Mouse (Mus musculus) lung, postnatal 25 days (tissue): ENCODE measurements around the gene Syce1l.

Experiments used
- DNase-seq: peaks from one replicate; pipeline ENCODE4 v3.0.0; 2022; ENCODE audit warnings: low spot score

Syce1l gene

DNA sequence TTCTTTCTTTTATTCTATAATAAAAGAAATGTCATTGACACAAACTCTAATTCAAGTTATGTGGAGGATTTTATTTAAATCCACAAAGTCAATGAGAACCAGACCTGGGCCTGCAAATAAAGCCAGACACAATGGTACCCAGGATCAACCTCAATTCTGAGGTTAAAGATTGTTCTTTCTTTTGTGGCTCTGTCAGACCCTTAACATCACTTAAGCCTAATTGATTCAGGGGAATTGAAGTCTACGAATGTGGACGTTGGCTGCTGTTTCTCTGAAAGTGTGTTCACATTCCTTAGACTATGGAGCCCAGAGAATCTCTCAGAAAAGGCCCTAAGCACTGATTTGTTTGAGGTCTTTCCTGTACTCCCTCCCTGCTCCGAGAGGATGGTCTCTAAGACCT, 30.3 kb downstream of the Syce1l start:
- no peak for DNase-seq

DNA sequence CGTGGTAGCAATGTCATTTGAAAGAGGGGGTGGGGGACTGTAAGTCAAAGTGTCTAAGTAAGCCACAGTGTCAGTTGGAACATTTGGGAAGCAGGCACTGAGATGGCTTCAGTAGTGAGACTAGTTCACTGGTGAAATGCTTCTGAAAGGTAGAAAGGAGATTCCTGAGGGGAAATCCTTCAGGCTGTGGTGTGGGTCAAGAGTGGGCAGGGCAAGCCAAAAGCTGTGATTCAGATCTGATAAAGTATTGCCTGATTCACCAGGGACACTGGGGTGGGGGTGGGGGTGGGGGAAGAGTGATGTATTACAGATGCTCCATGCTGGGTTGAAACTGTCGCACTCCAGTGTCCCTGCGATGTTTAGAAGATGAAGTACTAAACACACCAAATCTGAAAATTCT, 31.6 kb downstream of the Syce1l start:
- DNase-seq = no peak

DNA sequence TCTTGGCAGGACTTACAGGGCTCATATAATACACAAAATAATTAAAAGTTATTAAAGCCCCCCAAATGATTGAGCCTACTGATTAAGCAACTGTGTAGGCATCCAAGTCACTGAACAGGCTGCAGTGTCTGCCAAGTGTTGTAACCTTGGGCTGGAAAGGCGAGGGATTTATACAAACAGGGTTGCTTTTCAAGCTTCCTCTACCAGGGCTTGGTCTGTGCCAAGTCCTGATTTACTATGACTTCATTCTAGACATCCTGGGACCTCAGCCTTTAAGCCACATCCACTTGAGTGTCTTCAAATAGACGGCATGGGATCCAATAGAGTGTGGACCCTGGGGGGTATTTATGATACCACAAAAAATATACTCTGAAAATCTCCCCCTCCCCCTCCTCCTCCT, 32.3 kb downstream of the Syce1l start:
- no peak for DNase-seq

DNA sequence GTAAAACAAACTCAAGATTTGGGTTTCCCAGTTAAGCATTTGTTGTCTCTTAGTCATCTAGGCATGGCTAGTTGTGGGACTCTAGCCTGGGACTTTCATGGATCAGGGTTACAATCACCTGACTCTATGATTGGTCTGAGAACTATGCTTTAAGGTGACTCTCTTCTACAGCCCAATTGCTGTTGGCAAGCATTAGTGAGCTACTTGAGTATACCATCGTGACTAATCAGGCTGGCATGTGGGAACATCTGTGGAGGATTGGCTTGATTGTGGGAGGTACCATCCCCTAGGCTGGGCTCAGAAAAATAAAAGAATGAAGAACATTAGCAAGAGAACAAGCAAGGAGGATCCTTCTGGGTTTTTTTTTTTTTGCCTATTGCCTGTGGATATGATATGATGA, 33.8 kb downstream of the Syce1l start:
- no peak for DNase-seq

DNA sequence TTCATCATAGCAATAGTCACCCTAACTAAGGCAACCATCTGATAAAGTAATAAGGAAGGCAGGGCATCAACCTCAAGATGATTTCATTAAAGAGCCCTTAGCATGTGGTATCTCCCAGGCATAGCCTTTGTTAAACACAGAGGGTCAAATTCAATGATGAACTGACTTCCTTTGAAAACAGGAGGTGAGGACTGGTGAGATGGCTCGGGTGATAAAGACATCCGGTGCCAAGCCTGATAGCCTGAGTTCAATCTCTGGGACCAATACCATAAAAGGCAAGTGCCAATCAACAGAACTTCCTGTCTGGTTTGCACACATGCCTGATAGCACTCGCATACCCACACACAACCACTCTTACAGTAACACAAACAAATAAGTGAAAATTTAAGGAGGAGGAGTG, 36.3 kb downstream of the Syce1l start:
- DNase-seq = no peak

DNA sequence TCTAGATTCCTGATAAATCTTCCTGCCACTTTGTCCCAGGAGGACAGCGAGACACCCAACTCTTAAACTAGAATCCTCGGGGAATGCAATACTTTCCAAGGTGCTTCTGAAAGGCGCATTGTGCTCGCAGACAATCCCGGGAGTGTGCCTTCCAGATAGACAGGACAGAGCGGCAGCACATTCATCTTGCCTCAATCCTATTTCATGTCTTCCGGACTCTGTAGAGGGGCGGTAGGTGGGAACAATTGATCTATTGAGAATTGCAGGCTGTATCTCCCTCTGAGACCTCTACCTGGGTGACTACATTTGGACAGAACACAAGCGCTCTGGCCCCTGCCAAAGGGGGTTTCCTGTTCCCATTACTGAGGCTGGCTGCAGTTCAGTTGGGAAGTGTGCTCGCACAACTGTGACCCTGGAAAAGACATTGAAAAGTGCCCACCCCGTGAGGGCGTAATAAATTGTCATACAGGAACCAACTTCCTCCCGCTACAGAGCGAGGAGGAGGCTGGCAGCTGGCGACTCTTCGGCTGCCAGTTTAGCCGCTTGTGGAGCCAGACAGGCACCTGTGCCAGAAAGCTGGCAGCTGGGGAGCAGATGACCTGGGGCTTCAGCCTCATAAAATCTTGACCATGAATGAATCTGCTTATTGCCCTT, 45.0 kb downstream of the Syce1l start:
- DNase-seq = peak; percentile 46

DNA sequence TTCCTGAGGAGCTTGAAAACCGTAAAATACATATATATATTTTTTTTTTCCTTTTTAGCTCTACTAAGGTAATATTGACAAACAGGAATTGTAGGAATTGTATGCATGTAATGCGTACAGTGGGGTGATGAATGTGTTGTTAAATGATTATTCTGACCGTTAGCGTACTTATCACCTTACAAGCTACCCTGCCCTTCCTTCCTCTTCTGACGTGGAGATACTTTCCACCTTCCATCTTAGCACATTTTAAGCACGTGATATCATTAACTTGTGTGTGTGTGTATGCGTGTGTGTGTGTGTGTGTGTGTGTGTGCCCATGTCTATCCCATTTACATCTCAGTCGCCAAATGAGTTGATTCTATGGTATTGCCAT, 45.5 kb downstream of the Syce1l start:
- DNase-seq = no peak

DNA sequence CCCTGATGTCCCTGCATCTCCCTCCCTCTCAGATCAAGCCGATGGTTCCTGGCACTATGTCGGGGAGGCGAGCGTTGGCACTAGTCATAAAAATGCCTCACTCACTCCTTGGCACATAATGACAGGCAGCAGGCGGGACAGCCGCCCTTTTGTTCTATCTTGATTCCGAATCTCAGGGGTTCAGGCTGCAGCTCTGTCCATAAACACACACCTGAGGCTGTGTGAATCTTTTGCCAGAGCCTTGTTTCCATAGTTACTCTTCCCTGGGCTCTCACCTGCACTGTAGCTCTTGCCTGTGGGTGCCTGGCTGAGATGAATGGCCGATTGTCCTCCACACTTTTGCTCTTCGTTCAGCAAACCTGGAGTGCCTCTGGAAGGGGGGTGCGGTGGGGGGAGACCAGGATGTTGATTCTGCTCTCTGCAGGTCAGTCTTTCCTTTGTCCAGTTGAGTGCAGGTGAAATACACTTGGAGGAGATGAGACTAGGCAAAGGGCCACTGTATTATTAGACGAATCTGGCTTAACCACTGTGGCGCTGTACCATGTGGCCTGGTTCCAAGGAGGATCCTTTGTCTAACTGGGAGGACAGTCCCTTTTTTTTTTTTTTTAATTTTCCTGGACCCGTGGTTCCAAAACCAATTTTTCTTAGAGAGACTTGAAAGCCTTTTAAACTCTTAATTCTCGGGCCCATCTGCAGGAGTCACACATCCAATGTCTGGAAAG, 48.8 kb downstream of the Syce1l start:
- no peak for DNase-seq

DNA sequence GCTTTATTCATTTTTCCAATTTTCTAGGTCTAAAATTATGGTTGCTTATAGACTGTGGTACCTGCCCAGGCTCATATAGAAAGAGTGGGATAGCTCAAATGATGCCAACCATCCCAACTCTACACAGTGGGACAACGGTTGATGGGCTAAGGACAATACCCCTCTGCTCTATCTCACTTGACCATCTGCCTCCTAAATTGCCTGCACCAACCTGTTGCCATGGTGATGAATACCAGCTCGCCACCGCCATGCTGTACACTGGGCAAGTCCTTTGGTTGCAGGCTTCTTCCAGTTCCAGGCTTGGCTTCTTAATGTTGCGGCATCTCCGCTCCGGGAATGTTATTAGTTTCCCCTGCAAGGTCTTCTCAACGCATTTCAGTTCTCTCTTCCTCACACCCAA, 62.0 kb downstream of the Syce1l start:
- DNase-seq = no peak
